Mouse (Mus musculus) kidney, postnatal 10 days (tissue): ENCODE data around the gene Zfp366.
"Not testable (repeated sequence)": the region's sequence is repeated elsewhere in the genome, so short reads cannot be mapped to it uniquely, and the experiment has no call there.

Source experiments
- DNase-seq: peaks from one replicate; pipeline ENCODE4 v3.0.0; 2021; ENCODE audit warnings: mixed read lengths

Gene Zfp366

DNA sequence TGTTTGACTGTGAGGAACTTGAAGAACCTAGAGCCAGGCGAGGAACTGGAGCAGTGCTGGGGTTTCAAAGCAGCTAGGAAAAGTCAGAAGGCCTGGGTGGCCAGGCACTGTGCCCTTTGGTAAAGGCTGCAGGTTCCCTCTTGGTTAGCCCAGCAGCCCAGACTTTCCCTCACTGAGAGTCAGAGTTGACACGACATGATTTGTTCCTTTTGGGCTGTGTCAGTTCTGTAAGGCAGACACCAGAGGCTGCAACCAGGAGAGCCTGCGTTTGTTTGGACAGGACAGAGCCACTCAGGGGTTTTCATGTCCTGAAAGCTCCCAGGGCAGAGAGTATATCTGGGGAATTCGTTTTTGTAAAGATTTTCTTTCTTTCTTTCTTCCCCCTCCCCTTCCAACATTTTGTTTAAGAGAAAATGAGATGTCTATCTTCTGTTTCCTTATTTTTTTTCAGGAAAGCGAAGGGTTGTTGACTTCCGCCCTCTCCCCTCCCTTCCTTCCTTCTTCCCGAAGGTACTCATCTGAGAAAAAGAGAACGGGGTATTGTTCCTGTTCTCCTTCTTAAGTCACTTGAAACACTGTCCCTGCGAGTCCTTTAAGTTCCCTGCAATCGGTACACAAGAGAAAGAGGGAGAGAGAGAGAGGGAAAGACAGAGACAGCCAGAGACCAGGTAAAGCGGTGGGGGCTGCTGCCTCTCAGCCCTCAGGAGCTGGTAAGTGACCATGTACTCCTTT, at the start of gene Zfp366:
Gene Zfp366 (plus strand): TSS at position 669 of the 732 bp plus-strand sequence.
- no peak for DNase-seq

DNA sequence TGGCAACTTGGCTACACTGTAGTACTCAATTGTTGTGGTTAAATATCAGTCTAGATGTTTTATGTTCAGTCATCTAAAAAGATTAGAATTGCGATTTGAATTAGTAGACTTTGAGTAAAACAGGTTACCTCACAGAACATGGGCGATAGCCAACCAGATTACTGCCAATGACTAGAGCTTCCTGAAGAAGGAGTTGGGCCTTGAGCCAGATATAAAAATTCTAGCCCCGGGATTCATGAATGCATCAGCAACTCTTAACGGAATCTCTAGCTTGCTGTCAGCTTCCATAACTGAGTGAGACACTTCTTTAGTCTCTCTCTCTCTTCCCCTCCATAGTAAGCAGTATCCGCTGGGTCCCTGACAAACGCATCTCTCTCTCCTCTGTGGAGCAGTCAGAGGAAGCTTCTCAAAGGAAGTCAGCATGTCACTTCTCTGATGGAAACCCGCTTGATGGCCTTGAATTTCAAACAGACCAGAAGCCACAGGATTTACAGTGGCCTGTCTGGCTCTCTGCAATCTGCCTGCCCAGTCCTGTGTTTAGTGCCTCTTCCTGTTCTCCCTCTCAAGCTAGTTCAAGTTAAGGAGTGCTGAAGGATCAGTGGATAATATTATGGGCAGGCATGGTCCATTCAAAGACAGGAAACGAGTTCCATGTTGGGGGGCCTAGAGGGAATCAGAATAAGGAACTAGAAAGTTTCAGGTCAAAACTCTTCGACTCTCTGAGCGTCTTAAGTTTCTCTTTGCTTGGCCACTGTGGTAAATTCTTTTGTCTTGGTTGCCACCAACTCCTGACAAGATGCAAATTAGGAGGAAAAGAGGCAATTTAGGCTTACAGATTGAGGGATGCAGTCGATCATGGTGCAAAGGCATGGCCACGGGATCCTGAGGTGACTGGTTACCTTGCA, 46.0 kb upstream of the Zfp366 start:
- no peak for DNase-seq

DNA sequence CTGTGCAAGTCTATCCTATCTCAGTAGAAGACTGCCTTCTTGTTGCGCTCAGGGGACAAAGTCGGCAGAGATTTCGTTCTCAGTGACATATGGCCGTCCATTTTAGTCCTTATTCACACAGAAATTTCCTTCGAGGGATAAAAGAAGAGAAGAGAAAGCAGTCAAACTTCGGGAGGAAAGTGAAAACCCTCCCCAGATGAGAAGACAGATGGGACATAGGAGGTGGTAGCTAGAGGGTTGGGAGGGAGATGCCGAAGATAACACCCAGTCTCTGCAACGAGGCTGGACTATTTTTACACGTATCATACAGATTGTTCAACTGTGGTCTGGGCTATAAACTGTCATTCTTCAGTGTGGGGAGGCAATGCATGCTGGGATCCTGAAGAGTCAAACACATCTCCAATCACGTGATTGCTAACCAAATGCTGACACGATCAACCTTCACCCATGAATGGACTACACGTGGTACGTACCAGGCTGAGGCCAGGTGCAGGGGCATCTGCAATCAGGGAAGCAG, 38.2 kb upstream of the Zfp366 start:
- DNase-seq: no peak

DNA sequence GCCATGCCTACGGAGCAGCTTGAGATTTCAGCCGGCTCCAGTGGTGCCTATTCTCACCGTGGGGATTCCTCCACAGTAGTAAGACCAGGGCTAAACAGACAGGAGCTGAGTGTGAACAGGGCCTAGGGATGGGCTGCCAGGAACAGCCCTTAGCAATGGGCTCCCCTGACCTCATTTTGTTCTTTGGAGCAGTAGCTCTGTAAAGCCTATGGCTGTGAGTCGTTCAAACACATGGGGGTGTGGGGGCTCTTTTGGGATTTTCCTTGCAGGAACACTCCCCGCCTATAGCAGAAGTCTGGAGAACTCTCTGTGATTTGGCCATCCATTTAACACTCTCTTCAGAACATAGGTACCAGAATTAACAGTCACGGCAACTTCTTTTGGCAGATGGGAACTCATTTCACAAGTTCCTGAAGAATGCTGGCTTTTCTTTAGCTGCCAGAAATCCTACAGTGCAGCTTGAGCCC, 36.9 kb upstream of the Zfp366 start:
- no peak for DNase-seq

DNA sequence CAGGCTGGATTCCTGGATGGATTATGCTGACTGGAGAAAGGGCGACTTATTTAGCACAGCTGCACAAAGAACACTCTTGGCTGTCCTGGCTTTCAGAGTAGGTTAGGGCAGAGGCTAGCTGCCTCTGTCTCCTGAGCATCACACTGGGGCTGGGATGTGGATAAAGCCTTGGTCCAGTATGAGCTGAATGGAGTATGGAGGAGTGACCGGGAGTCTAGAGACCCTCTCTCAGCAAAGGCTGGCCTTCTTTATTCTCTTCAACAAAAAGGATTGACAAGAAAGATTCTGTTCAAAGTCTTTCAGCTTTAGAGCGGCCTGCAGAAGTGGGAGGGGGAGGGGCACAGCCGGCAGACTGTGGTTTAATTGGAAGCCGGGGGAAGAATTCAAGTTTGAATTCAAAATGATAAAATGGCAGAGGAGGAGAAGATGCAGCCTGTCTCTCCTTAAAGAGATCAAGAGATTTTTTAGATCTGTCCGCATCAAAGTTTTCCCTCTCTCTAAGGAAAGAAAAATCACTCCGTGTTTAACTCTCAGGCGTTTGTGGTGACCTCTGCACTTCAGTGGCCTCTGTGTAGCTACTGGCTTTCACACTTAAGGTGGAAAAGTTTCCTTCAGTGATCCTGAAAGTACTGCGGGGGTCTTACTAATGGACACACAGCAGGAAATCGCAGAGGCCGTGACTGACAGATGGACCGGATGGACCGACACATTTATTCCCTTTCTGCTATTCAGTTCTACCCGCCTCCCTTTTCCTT, 34.9 kb upstream of the Zfp366 start:
- peak; percentile 49 for DNase-seq

DNA sequence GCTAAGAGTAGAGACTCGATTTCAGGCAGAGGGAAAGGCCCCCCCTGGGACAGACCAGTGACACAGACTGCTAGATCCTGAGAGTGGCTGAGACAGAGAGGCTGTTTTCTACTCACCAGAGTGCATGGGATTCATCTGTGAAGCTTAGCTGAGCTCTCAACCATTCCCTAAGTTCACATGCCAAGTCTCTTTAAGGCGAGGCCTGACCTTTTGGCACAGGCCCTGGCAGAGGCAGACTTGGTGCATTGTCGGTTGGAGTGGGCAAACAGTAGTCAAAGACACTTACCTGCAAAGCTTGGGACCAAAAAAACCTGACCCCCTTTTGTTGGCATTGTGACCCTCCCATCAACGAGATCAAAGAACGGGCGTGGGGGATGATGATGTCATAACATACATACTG, 34.0 kb upstream of the Zfp366 start:
- no peak for DNase-seq

DNA sequence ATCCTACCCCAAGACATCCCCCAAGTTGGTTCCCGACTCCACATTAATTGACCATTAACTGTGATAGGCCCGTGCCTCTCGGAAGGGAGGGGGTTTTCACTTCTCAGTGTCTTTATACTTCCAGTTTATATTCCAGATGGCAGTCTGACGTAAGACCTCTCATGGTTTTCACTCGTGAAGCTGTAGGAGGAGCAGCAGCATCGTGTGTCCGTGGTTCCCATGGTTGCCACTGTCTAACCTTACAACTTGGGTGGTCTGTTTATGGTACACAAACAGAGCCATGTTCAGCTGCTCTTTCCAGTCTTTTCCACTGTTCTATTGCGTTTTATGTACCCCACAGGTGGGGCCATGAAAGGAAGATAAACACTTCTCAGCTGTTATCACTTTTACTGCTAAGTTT, 33.5 kb upstream of the Zfp366 start:
- DNase-seq: no peak

DNA sequence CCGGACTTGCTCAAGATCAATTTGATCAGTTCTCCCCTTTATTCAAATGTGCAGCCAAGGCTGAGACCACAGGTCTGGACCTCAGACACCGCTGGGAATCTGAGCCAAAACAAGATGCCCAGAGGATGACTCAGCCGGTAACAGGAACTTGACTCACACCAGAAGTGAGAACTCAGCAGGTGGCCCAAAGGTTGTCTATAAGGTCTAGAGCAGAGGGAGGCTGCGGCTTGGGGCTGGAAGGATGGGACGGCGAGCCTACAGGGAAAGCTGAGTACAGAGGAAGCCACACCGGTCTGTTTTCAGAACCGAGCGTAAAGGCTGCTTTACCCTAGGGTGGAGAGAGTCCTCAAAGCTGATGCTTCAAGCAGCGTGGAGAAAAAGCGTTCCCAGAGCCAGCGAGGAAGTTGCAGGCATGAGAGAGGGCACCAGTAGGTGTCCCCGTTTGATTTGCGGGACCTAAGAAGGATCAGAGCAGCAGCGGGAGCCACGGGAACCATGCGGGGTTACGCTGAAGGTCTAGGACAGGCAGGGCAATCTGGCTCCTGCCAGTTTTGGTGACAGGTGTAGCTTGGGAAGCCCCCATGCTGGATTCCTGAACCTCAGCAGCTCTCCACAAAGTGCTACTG, 32.2 kb upstream of the Zfp366 start:
- DNase-seq: peak; percentile 33

DNA sequence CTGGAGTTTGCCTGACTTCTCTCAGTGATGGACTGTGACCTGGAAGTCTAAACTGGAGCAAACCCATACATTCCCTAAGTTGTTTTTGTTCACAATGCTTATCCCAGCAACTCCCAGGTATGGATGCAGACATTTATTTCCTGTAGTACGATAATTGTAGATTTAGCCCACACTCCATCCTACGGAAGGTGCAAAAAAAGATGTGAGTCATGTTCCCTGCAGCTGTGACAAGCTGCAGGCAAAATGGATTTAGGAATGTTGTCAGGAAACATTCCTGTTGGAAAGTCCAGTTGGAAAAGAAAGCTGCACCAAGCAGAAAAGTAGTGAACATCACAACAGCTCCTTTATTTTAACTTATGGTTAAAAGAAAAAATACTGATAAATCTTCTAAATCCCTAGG, 26.9 kb upstream of the Zfp366 start:
- no peak for DNase-seq

DNA sequence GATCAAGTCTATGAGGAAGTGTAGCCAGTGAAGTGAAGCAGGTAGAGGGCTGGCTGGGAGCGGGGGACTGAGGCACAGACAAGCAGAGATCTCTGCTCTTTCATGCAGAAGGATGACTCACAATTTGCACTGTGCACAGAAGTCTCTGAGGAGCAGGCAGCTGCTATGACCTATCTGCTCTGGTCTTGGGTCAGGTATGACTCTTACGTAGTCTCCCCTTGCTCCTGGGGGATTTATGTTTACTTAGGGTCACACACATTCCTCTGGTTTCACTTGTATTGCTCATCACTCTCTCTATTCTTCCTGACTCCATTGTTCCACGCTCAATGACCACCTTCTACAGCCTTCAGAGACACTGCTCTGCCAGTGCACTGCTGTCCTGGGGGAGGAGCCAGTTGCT, 25.9 kb upstream of the Zfp366 start:
- DNase-seq: no peak

DNA sequence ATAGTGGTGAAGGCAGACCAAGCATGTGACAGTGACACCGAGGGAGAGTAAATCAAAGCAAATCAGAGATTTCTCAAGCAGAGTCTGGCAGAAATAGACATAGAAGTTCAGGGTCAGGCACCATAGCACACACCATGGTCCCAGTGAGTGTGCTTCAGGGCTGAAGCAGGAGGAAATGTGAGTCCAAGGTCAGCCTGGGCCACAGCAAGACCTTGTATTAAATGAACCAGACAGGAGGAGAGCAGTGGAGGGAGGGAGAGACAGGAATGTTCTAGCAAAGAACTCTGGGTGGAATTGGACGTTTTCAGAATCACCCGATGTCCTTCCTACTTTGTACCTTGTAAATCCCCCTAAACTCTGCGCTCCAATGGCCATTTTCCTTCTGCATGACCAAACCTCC, 21.6 kb upstream of the Zfp366 start:
- DNase-seq: no peak

DNA sequence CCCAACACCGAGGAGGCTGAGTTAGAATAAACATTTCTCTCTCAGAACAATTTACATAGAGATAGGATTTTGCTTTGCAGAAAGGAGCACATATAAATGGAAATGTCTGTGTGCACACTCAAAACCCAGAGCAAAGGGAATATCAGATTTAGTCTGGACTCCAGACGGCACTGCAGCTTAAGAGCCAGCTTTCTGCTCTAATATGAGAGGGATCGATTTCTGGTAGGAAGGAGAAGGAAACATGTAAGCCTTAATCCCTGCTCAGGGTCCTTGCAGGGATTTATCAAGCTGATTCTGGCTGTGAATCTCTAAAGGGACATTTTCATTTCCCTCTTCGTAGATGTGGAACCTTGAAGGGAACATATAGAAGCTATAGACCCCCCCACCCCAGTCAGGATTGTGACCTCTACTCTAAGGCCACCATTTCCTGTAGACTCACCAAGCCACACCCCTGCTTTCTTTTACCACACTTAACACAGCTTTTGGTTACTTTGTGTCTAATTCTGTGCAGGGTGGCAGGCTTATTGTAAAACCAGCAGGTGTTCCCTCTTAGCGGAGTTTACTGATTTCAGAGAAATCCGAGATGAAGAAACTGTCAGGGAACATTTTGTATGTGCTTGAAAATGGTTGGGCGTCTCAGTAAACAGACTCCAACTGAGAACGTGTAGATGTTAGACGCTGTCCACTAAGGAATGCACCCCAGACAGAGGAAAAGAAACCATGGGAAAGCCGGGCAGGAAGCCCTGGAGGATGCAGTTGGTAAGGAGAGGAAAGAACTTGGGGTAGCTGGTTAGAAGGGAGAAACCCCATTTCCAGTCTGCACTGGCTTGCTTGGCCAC, 20.9 kb upstream of the Zfp366 start:
- peak; percentile 34 for DNase-seq

DNA sequence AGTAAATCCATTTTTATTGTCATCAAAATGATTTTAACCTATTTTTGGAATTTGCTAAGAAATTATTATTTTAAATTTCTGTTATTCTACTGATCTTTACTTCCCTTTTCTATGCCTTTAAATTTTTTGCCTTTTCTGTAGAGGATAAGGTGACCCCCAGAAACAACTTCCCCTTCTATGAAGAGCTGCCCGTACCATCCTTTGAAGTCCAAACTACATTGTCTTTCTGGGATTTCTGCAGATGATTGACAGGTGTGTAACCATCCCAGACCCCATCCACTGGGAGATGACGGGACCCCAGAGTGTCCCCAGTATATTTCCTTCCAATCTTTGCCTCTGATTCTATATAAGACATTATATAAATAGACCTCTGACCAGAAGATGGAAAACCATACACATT, 20.3 kb upstream of the Zfp366 start:
- DNase-seq: no peak

DNA sequence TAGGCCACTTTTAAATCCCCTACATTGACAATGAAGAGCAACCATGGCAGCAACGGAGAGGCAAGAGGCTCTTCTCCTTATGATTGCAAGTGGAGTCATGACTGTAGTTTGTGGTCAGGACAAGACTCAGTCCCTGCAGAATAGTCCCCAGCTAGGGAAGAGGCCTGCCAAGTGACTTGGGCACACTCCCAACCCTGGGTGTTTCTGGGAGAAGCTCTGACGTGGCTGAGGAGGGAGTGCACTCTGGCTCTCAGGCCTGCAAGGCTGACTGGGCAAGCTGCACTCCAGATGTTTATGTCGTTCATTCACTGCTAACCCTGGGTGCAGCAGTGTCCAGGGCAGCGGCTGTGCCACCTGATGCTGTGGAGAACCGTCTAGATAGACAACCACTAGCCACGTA, 15.2 kb upstream of the Zfp366 start:
- DNase-seq: peak; percentile 75

DNA sequence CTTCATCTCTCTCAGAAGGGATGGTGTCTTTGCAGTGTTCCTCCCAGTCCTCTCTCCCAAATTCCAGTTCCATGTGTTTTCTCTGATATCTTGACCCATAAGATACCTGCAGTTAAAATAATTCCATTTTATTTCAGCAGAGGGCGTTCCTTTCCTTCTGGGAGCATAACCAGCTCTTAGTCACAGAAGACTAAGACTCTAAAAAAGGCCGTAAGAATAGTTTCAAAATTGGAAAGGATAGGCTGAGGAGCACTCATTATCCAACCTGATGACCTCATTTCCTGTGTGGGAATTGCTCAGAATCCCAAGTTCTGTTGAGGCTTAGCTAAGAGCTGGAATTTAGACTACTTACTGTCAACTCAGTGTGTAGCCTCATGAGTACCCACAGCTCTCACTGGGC, 14.3 kb upstream of the Zfp366 start:
- no peak for DNase-seq

DNA sequence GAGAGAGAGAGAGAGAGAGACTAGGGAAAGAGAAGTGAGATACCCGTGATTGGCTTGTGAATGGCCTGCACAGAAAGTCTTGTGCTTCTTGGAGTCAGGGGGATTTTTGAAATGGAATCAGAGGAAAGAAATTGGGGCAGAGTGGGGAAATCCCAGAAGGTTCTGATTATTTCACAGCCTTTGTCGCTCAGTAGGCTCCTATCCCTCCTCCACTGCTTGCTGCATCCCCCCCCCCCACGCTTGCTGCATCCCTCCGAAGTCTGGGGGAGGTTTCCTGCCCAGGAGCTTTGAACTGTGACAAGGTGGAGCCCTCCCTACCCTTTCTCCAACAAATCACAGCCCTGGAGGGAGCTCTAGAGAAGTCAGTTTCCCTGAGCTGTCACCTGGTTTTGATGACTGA, 10.8 kb upstream of the Zfp366 start:
- no peak for DNase-seq

DNA sequence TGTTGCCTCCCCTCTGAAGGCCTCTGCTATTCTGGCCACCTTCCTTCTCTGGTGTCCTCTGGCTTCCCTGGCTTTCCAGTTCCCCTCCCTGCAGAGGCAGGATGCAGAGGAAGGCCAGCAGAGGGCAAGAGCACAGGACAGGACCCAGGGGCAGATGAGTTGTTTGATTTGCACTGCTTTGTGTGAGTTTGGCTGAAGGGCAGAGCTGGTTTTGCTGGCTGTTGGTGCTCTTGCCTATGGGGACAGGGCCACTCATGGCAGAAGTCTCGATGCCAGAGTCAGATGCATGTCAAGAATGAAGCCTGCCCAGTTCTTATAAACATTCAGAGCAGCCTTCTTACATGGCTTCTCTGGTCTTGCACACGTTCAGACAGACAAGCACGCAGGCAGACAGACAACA, 1.8 kb upstream of the Zfp366 start:
- not testable (repeated sequence) for DNase-seq

DNA sequence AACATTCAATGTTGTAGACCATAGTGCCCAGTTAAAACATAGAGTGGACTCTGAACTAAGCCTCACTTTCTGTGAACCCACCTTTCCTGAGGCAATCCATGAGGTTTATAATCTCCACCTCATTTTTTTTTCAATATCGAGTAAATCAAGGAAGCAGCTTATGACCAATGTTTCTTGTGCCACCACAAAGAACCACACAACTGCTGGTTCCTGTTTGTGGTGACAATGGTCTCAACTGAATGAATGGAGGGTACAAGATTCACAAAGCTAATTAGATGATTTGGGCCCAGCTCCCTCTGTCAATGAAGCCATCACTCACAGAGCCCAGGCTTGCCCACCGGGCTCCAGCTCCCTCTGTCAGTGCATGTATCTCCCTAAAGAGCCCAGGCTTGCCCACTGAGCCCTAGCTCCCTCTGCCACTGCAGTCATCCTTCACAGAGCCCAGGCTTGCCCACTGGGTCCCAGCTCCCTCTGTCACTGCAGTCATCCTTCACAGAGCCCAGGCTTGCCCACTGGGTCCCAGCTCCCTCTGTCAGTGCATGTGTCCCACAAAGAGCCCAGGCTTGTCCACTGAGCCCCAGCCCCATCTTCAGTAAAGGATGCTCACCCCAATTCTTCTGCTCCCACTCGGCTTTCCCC, 1.2 kb upstream of the Zfp366 start:
- DNase-seq: no peak

DNA sequence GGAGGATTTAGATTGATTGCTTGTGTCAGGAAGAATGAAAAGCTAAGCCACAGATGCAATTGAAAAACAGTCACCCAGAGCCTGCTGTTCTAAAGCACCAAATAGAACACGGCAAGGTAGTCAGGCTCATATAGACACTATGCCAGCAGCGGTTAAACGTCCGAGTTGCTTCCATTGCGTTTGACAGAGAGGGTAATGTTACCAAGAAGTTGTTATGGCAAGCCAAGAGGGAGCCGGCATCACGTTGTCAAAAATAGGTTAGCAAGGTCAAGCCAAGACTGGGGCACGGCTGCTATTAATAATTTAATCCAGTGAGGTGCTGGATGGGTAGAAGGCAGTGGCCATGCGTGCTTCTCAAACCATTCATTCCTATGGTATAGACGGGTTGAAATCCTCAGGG, 950 bp downstream of the Zfp366 start:
- no peak for DNase-seq

DNA sequence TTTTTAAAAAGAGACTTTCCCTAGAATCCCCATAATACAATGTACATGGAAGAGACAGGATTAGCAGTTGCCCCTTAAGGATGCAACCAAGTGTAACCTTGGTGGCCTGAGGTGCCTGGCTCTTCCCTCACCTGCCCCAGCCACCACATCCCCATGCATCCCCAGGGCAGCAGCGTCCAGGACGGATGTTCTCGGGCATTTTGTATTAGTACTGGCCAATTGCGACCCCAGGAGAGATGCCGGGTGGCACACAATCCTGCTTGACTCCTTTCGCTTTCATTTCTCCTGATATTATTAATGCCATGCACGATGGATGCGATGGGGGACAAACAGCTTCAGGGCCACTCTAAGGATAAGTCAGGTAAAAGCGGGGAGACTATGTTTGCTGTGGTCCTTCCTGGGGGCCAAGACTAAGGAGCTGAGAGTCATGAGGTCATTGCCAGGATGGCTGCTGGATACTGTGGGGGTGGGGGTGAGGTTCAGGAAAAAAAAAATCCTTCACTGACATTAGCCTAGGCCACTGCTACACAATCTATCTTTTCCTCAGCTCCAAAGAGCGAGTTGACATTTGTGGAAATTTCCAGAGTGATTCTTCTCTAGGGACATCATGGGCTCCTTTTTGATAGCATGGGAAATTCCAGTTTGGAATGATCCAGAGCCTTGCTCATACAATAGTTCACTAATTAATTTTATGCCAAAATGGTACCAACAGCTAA, 1.7 kb downstream of the Zfp366 start:
- no peak for DNase-seq

DNA sequence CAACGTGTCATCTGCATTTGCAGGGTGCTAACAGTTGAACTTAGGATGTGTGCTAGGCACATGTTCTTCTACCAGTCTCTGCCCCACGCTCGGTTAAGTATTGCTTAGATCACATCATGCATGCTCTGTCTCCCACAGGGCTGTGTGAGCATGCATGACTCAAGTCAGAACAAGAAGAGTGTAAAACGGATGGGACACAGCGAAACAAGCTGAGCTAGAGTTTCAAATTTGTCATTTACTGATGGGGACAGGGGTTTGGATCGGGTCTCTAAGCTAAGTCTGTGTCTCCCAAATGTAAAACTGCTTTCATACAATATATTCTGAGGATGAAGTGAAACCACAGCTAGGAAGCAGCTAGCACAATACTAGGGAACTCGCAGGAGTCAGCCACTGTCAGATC, 2.2 kb downstream of the Zfp366 start:
- DNase-seq: no peak
